Mouse (Mus musculus): Measurements from ENCODE around the gene Tlx2.

GRCm38 (mm10) chr6:83117616-83118015 is 47.5 kb upstream of the Tlx2 start:
- no peak for TF ChIP-seq CTCF (IDR thresholded peaks at IDR 0.05; ENCODE audit: borderline replicate concordance, extremely low read depth, insufficient read depth, insufficient read length)
- no peak for TF ChIP-seq POLR2A (IDR thresholded peaks at IDR 0.05; ENCODE audit: borderline replicate concordance, extremely low read depth, insufficient read depth, insufficient read length, poor library complexity, severe bottlenecking)
